Mouse (Mus musculus) megakaryocyte, embryonic 14.5 days (primary cell): Measurements from ENCODE around the gene Pabpc1l.

Experiments
- FLI1 ChIP-seq: IDR thresholded peaks from 2 replicates; pipeline ENCODE4 v1.6.1; 2012; ENCODE audit warnings: low read length, inconsistent platforms, mixed read lengths
- GATA1 ChIP-seq: IDR thresholded peaks from 3 replicates; pipeline ENCODE4 v1.6.1; 2012; ENCODE audit warnings: mixed read lengths, low read length, inconsistent platforms, borderline replicate concordance

- no peak for TF ChIP-seq FLI1
- TF ChIP-seq GATA1: no peak
Observed at GRCm38 (mm10) chr2:163992871-163993270, 32.4 kb upstream of the Pabpc1l start.
